Mouse (Mus musculus): Measurements from ENCODE around the gene Nid2. TPM values are rescaled to one million over a fixed set of nuclear protein-coding genes. Genes with fewer than 3 reads are reported as not detected.

Nid2 gene
- polyA plus RNA-seq, 1 experiment from 2014 or later: 41.0 TPM

DNA sequence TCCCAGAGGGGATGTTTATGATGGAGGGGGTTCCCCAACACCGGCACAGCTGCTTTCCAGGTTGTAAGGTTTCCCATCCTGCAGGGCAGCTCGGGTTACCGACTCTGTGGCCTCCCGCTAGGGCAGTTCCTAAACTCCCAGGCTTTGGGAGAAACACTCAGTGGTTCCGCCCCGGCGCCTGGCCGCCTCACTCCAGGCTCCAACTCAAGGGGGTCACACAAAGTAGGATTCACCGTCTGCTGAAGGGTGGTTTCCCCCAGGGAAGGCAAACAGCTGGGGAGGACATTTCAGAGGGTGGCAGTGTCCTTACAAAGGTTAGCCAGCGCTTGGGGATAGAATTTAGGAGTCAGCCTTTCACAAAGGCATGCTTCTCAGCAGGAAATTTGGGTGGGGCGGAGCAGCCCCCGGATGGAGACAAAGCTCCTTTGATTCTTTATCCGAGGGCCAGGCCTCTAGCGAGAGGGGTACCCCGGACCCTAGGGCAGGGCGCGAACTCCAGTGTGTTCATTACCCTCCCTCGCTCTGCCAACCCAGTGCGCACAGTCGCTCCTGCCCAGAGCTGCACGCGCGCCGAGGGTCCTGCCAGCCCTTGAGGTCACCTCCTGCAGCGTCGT, 547 bp upstream of the Nid2 start:
- no peak overlapping the region for H3K9ac ChIP-seq
- H3K4me1 ChIP-seq: peaks cover 22% of the 10 kb centered on the region
- no peak overlapping the region for H3K27ac ChIP-seq
- H3K27me3 ChIP-seq (replicated peaks): peaks cover 34% of the 10 kb centered on the region
- peak overlapping the region; percentile 98 for H3K4me2 ChIP-seq
- H3K36me3 ChIP-seq (replicated peaks): no peaks in the 10 kb centered on the region
- peak overlapping the region; percentile 59 for H3K4me3 ChIP-seq
- 0 out of 2 replicates have a peak, but pooled peaks have one; percentile 5 for ATAC-seq (replicated peaks)
- H3K9me3 ChIP-seq: no peaks in the 10 kb centered on the region
- under 1% methylated on average over 26 of the region's 26 CpGs for WGBS

DNA sequence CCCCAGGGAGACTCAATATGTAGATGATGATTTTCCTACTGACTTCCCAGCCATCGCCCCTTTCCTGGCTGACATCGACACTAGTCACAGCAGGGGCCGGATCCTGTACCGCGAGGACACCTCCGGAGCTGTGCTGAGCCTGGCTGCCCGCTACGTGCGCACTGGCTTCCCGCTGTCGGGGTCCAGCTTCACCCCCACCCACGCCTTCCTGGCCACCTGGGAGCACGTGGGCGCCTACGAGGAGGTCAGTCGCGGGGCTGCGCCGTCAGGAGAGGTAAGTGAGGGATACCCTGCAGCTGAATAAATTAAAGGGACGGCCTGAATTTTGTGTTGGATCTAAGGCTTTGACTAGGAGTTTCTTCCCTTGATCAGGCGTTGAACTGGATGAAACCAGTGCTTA, 1.2 kb downstream of the Nid2 start:
- no peaks in the 10 kb centered on the region for H3K36me3 ChIP-seq (replicated peaks)
- H3K9me3 ChIP-seq: no peaks in the 10 kb centered on the region
- H3K4me1 ChIP-seq: peaks cover 22% of the 10 kb centered on the region
- H3K27me3 ChIP-seq (replicated peaks): peaks cover 34% of the 10 kb centered on the region
- peak overlapping the region; percentile 98 for H3K4me2 ChIP-seq
- peak overlapping the region; percentile 59 for H3K4me3 ChIP-seq
- no peak overlapping the region for H3K9ac ChIP-seq
- WGBS: 2% methylated on average over 21 of the region's 21 CpGs
- no peak for ATAC-seq (replicated peaks)
- H3K27ac ChIP-seq: no peak overlapping the region

DNA sequence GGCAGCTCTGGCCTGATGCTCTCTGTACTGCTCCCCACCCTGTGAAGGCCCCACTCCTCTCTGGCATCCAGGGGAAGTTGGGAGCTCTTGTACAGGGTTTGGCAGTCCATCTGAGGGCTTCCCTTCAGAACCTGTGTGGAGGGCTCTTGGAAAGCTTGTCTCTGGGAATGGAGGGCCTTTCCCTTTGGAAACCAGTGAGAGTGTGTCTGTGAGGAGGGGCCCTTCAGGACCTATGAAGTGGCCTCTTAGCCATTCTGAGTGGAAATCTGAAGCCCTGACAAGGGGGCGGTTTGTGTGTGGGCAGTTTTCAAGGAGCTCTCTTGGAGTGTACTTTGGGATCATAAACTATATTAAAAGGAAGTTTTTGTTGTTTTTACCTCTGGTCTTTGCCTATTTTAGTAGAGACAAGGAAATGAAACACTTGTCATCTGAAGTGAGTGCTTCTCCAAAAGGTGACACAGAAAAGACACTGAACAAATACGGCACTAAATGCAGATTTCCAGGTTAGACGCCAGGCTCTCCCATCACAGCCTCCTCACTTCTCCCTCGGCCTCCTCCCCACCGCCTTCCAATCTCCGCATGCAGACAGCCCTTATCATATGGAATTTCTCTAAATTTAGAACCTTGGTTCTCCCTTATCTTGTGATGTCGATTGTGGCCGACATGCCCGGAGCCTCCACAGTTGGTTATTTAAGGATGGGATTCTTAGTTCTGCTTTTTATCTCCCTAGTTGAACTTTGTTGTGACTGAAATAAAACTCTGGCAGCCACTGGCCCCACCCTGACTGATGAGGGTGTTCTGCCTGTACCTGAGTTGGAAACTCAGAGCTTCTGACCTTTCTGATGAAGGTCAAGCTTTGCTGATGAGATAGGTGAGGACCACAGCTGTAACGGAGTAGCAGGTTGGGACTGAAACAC, 8.5 kb downstream of the Nid2 start:
- H3K36me3 ChIP-seq (replicated peaks): no peaks in the 10 kb centered on the region
- H3K27me3 ChIP-seq (replicated peaks): no peaks in the 10 kb centered on the region
- H3K9ac ChIP-seq: no peak overlapping the region
- no peaks in the 10 kb centered on the region for H3K9me3 ChIP-seq
- WGBS: 88% methylated on average over 10 of the region's 10 CpGs
- no peak overlapping the region for H3K4me2 ChIP-seq
- H3K4me1 ChIP-seq: 0 out of 2 replicates have a peak, but pooled peaks cover 2% of the 10 kb centered on the region
- ATAC-seq (replicated peaks): no peak
- no peak overlapping the region for H3K4me3 ChIP-seq
- no peak overlapping the region for H3K27ac ChIP-seq

DNA sequence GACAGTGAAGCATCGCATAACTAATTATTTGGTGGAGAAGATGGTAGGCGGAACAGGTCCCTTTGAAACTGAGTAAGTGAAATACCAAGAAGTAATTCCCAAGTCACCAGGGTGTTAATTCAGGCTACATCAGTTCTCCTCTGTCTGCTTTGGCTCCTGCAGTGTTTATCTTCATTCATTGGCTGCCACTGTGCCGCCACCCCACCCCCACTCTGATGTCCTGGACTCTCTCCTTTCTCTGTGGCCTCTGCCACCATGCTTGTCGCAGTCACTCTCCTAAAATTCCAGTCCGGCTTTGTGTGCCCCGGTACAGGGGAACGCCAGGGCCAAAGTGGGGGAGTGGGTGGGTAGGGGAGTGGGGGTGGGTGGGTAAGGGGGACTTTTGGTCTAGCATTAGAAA, 9.7 kb downstream of the Nid2 start:
- ATAC-seq (replicated peaks): no peak
- Histone ChIP-seq H3K27ac (no peak overlapping the region), H3K27me3 (replicated peaks) (no peaks in the 10 kb centered on the region), H3K4me1 (0 out of 2 replicates have a peak, but pooled peaks cover 4% of the 10 kb centered on the region), H3K4me2 (no peak overlapping the region), H3K36me3 (replicated peaks) (no peaks in the 10 kb centered on the region), H3K9me3 (no peaks in the 10 kb centered on the region), H3K9ac (no peak overlapping the region), H3K4me3 (no peak overlapping the region)
- WGBS: 17% methylated on average over 7 of the region's 7 CpGs

DNA sequence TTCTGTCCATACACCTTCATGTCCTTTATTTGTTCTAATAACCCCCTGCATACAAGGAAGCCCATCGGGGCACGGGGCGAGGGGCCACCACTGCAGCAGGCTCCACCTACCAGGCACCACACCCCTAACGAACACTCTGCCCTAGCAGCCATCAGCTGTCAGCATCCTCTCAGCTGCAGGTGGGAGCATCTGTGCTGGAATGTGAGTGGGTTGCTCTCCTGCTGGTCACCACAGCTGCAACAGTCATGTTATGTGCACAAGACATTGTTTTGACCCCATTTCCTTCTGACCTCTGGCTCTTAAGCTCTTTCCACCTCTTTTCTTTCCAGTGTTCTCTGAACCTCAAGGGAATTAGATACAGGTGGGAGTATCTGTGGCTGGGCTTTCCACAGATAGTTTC, 10.9 kb downstream of the Nid2 start:
- Histone ChIP-seq H3K27me3 (replicated peaks) (no peaks in the 10 kb centered on the region), H3K36me3 (replicated peaks) (no peaks in the 10 kb centered on the region), H3K4me2 (no peak overlapping the region), H3K4me1 (0 out of 2 replicates have a peak, but pooled peaks cover 10% of the 10 kb centered on the region), H3K4me3 (no peak overlapping the region), H3K9me3 (no peaks in the 10 kb centered on the region), H3K27ac (no peak overlapping the region), H3K9ac (no peak overlapping the region)
- 56% methylated on average over 4 of the region's 4 CpGs for WGBS
- no peak for ATAC-seq (replicated peaks)

DNA sequence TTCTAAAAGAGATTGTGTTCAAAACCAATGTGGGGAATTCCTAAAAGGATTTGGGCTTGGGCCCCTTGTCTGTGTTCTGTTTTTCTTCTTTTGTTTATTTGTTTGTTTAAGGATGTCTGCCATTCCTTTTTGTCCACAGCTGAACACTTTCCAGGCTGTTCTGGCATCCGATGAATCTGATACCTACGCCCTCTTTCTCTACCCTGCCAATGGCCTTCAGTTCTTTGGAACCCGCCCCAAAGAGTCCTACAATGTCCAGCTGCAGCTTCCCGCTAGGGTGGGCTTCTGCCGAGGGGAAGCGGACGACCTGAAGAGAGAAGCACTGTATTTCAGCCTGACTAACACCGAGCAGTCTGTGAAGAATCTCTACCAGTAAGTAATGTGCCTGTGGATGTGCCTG, 12.5 kb downstream of the Nid2 start:
- 0 out of 2 replicates have a peak, but pooled peaks cover 10% of the 10 kb centered on the region for H3K4me1 ChIP-seq
- H3K27ac ChIP-seq: no peak overlapping the region
- WGBS: 61% methylated on average over 8 of the region's 8 CpGs
- H3K4me3 ChIP-seq: no peak overlapping the region
- H3K36me3 ChIP-seq (replicated peaks): no peaks in the 10 kb centered on the region
- no peak for ATAC-seq (replicated peaks)
- H3K4me2 ChIP-seq: no peak overlapping the region
- H3K9ac ChIP-seq: no peak overlapping the region
- no peaks in the 10 kb centered on the region for H3K9me3 ChIP-seq
- H3K27me3 ChIP-seq (replicated peaks): no peaks in the 10 kb centered on the region

DNA sequence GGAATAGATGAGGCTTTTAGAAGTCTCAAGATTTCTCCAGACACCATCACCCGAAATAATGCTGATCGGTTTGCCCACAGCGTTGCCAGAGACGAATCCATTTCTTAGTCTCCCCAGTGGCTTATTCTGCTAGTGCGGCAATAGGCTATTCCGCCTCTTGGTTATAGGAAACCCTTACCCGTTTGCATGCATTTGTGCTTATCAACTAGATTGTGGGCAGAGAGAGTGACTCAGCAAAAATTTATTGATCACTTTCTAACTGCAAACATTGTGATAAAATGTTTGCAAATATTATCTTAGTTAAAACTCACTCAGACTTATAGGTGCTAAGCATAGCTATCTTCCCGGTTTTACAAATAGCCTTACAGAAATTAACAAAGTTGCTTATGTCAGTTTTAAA, 13.3 kb downstream of the Nid2 start:
- no peaks in the 10 kb centered on the region for H3K9me3 ChIP-seq
- no peak overlapping the region for H3K4me2 ChIP-seq
- no peak overlapping the region for H3K27ac ChIP-seq
- H3K9ac ChIP-seq: no peak overlapping the region
- no peak for ATAC-seq (replicated peaks)
- 0 out of 2 replicates have a peak, but pooled peaks cover 10% of the 10 kb centered on the region for H3K4me1 ChIP-seq
- WGBS: 69% methylated on average over 8 of the region's 8 CpGs
- no peaks in the 10 kb centered on the region for H3K27me3 ChIP-seq (replicated peaks)
- no peaks in the 10 kb centered on the region for H3K36me3 ChIP-seq (replicated peaks)
- H3K4me3 ChIP-seq: no peak overlapping the region

DNA sequence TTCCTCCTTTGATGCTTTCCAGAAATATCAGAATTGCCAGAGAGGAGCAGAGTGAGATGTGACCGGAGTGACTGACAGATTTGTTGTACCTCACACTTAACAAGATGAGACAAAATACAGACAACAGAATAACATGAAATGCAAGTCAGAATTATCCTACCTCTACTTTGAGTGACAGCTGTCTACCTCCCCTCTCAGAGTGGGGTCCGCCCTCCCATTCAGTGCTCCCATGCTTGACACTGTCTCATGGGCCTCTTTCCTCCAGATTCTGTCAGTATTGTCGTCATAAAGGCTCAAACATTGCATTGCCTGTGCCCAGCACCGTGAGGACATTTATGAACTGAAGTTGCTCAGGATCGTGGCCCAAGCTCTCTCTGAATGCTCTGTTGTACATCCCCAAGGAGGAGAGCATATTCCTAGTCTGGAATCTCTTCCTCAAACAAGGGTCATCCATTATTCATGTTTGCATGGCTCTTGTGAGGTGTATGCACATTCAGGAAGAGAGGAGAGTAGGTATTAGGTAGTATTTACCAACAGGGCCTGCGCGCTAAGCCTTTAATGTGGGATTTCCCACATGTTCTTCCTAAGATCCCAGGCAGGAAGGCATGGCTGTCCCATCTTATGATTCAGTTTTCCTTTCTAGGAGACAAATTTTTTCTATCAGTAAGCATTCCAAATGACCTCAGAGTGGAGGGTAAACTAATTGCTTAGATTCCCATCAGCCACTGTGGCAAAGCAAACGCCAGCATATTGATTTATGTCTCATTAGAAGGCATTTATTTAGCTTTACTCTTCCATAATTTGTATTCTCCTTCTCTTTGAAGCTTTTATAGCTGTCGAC, 14.7 kb downstream of the Nid2 start:
- no peak overlapping the region for H3K27ac ChIP-seq
- ATAC-seq (replicated peaks): 0 out of 2 replicates have a peak, but pooled peaks have one; percentile 11
- WGBS: 60% methylated on average over 9 of the region's 9 CpGs

DNA sequence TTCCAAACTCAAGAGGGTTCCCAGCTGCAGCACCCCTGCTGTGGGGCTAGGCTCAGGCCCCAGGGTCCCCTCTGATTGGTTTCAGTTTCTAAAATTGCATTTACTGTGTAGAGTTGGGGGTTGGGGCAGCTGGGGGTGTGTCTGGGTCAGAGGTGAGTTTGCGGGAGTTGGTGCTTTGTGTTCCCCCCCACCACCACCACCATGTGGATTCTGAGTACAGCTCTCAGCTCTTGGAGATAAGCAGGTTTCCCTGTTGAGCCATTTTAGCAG, 15.2 kb downstream of the Nid2 start:
- Histone ChIP-seq H3K27ac (no peak overlapping the region), H3K4me3 (no peak overlapping the region), H3K4me1 (0 out of 2 replicates have a peak, but pooled peaks cover 10% of the 10 kb centered on the region), H3K4me2 (no peak overlapping the region), H3K36me3 (replicated peaks) (no peaks in the 10 kb centered on the region), H3K9me3 (no peaks in the 10 kb centered on the region), H3K27me3 (replicated peaks) (no peaks in the 10 kb centered on the region), H3K9ac (no peak overlapping the region)
- WGBS: 41% methylated on average over 1 of the region's 1 CpGs
- ATAC-seq (replicated peaks): no peak

More for the DNA sequence above, 14.7 kb downstream of the Nid2 start:
- H3K36me3 ChIP-seq (replicated peaks): no peaks in the 10 kb centered on the region
- H3K4me2 ChIP-seq: no peak overlapping the region
- H3K27me3 ChIP-seq (replicated peaks): no peaks in the 10 kb centered on the region
- H3K4me1 ChIP-seq: 0 out of 2 replicates have a peak, but pooled peaks cover 10% of the 10 kb centered on the region
- no peak overlapping the region for H3K4me3 ChIP-seq
- H3K9me3 ChIP-seq: no peaks in the 10 kb centered on the region
- no peak overlapping the region for H3K9ac ChIP-seq

DNA sequence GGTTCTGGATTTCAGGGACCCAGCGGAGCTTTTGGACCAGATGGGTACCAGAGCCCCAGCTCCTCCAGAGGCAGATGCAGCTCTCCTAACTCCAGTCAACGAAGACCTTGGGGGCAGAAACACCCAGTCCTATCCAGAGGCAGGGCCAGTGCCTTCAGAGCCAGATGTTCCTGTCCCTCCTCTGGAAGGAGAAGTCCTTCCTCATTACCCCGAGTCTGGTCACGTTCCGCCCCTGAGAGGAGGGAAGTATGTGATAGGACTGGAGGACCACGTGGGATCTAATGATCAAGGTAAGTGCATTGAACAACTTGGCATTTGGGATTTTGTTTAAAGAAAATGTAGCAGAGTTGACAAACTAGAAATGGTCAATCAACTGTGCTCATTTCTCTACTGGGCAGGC, 17.6 kb downstream of the Nid2 start:
- no peak for ATAC-seq (replicated peaks)
- H3K4me1 ChIP-seq: 0 out of 2 replicates have a peak, but pooled peaks cover 10% of the 10 kb centered on the region
- H3K9ac ChIP-seq: no peak overlapping the region
- no peak overlapping the region for H3K27ac ChIP-seq
- H3K4me2 ChIP-seq: no peak overlapping the region
- no peak overlapping the region for H3K4me3 ChIP-seq
- WGBS: 96% methylated on average over 6 of the region's 6 CpGs
- no peaks in the 10 kb centered on the region for H3K27me3 ChIP-seq (replicated peaks)
- no peaks in the 10 kb centered on the region for H3K36me3 ChIP-seq (replicated peaks)
- H3K9me3 ChIP-seq: no peaks in the 10 kb centered on the region

DNA sequence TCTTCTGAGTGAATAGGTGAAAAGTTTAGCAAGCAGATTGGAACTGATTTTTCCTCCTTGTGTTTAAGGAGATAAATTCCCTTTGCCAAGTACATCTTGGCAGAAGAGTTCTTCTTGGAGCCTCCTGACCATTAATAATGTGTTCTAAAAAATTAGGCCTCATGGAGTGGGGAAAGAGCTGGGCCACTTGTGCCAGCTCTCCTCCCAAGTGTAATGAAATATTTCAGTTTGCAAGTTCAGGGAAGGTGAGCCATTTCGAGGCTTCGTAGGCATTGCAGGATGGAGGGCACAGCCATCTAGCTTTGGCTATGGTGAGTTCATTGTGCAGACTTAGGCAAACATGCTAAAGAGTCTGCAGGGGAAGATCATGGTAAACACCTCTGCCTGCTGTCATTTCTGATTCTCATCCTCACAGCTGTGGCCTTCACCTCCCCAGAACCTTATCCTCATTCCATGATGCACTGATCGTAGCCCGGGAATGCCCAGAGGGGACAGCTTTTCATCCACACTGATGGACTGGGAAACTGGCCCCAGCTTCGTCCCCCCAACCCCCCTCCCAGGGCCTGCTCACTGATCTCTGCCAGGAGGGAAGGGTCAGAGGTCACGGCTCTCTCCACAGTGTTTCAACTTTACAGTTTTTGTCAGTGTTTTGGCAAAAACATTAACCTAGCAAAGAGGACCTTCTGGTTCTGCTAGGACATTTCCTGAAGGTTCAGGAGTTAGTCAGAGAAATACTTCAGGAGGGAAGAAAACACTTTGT, 18.6 kb downstream of the Nid2 start:
- no peak for ATAC-seq (replicated peaks)
- Histone ChIP-seq H3K4me1 (0 out of 2 replicates have a peak, but pooled peaks cover 8% of the 10 kb centered on the region), H3K9me3 (no peaks in the 10 kb centered on the region), H3K4me3 (no peak overlapping the region), H3K36me3 (replicated peaks) (no peaks in the 10 kb centered on the region), H3K27me3 (replicated peaks) (no peaks in the 10 kb centered on the region), H3K27ac (no peak overlapping the region), H3K9ac (no peak overlapping the region), H3K4me2 (no peak overlapping the region)
- 38% methylated on average over 6 of the region's 6 CpGs for WGBS

Measured in midbrain, embryonic 15.5 days (tissue).